Mouse (Mus musculus) MEL (cell line): ENCODE measurements around the gene Ltbp2.

Experiments
- CTCF ChIP-seq, 3 experiments: IDR thresholded peaks in 2 of 3; conservative IDR thresholded peaks in 1 of 3; 2 replicates each; pipeline ENCODE4 v1.5.1; 2011 to 2012; ENCODE audit warnings: low read length in 3 of 3, low read depth in 2 of 3, mild to moderate bottlenecking in 2 of 3, improper control_type of control experiment in 1 of 3, inconsistent platforms in 1 of 3, mixed read lengths in 1 of 3, moderate library complexity in 1 of 3; ENCODE audit not compliant: control insufficient read depth in 1 of 3, insufficient read depth in 1 of 3, poor library complexity in 1 of 3, severe bottlenecking in 1 of 3
- POLR2A ChIP-seq, 2 experiments: IDR thresholded peaks; 2 replicates each; pipeline ENCODE4 v1.6.1; 2011 to 2012; ENCODE audit warnings: low read length in 2 of 2, mild to moderate bottlenecking in 2 of 2, control low read depth in 1 of 2, improper control_type of control experiment in 1 of 2, low read depth in 1 of 2, moderate library complexity in 1 of 2; ENCODE audit not compliant: control insufficient read depth in 1 of 2, insufficient read depth in 1 of 2, poor library complexity in 1 of 2
- SMC3 ChIP-seq: IDR thresholded peaks from 2 replicates; pipeline ENCODE4 v1.6.1; 2011; ENCODE audit warnings: low read depth, low read length, improper control_type of control experiment

DNA sequence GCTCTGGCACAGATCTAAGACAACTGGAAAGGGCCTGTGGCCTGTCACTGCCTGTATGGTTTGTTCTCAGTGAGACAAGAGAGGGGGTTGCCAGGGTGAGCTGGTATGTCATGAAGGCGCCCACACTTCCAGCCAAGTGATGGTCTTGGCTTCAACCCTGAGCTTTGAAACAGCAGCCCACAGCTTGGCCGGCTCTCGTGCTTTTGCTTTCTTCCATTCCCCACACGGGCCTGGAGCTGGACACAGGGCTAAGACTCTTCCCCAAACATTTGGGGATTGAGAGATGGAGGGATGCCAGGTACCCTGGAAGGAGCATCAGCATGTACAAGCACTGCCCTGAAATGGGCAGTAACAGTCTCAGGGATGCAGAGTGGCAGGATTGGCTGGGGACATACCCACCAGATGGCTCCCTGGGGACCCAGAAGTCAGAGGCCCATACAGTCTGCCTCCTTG, 36.3 kb upstream of the Ltbp2 start:
- TF ChIP-seq CTCF (IDR thresholded peaks at IDR 0.05 in 2 of 3, conservative IDR thresholded peaks at IDR 0.05 in 1 of 3; ENCODE audit: control insufficient read depth in 1 of 3, insufficient read depth in 1 of 3, low read depth in 2 of 3, low read length in 3 of 3, poor library complexity in 1 of 3, severe bottlenecking in 1 of 3), result no peak
- TF ChIP-seq SMC3, result no peak
- TF ChIP-seq POLR2A (IDR thresholded peaks at IDR 0.05; ENCODE audit: control insufficient read depth in 1 of 2, insufficient read depth in 1 of 2, low read depth in 1 of 2, low read length in 2 of 2, poor library complexity in 1 of 2), result no peak
